Mouse (Mus musculus): ENCODE data around the gene Clec2d. TPM values are rescaled to one million over a fixed set of nuclear protein-coding genes. Genes with fewer than 3 reads are reported as not detected.

Clec2d gene
- 33.9 and 39.2 TPM in 2 replicates for polyA plus RNA-seq (2012; rRNA removed)

DNA sequence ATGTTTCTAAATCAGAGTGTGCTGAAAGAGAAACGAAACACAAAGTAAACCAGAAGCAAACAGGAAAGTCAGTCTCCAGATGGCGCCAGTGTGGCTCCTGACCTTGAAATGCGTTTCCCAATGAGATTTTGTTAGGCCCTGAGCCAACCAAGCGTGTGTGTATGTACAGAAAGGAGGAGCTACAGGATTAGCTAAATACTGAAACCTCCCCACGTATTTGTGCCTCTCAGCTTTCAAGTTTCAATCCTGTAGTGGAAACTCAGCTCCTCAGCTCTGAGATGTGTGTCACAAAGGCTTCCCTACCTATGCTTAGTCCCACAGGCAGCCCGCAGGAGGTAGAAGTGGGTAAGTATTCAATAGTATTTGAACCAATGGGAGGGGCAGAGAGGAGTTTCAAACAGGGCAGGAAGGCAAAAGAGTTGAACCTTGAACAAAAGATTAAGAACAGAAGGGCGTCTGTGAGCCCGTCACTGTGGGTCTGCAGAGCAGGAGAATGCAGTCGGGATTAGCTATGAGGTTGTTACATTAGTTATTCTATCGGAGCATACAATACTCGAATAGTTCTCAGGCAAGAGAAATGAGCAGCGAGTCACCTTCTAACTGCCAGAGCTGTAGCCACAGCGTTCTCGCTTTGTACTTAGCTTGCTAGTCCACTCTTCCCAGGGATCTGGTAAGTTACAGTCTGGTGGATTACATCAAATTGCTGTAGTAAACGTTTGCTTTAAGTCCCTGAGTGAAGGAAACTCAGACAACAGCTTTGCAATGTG is at the start of gene Clec2d:
Gene Clec2d, plus strand, starts transcription at position 213 of the 767 bp plus-strand sequence.

Other genes starting within 250 kb of the Clec2d start
- 0.38 TPM in 1 of 2 replicates, not detected in the other for gene Clec2g, start 246.2 kb upstream of the Clec2d start, polyA plus RNA-seq (2012; rRNA removed)
- gene Klrb1f, start 134.7 kb upstream of the Clec2d start, polyA plus RNA-seq (2012; rRNA removed): 0.10 and 0.16 TPM in 2 replicates
- 4.2 and 5.4 TPM in 2 replicates for gene Clec2e, start 79.7 kb upstream of the Clec2d start, polyA plus RNA-seq (2012; rRNA removed)
- 0.09 and 0.10 TPM in 2 replicates for gene Cd69, start 94.8 kb downstream of the Clec2d start, polyA plus RNA-seq (2012; rRNA removed)
- gene 4922502D21Rik, start 151.2 kb downstream of the Clec2d start, polyA plus RNA-seq (2012; rRNA removed): not detected in 2 replicates
- gene Clec12a, start 162.1 kb downstream of the Clec2d start, polyA plus RNA-seq (2012; rRNA removed): 0.07 and 0.12 TPM in 2 replicates
- gene Clec12b, start 205.3 kb downstream of the Clec2d start, polyA plus RNA-seq (2012; rRNA removed): not detected in 2 replicates
- gene Clec1b, start 216.7 kb downstream of the Clec2d start, polyA plus RNA-seq (2012; rRNA removed): 0.08 TPM in 1 of 2 replicates, not detected in the other
- 0.41 and 0.50 TPM in 2 replicates for gene Clec9a, start 228.2 kb downstream of the Clec2d start, polyA plus RNA-seq (2012; rRNA removed)

Measured in colon, adult 2 months (tissue).